Mouse (Mus musculus) hindbrain, embryonic 10.5 days (tissue): ENCODE measurements around the gene Golt1a. TPM values are rescaled to one million over a fixed set of nuclear protein-coding genes. Genes with fewer than 3 reads are reported as not detected.

Experiments
- DNase-seq: peaks from one replicate; pipeline ENCODE4 v3.0.0-alpha.2; 2017; ENCODE audit warnings: low spot score
- H3K27ac ChIP-seq: fragments of 300-500 bp; sonication (generic); 2 replicates; pipeline ENCODE4 v1.5.1; 2016; ENCODE audit warnings: mild to moderate bottlenecking, moderate library complexity
- H3K27me3 ChIP-seq: fragments of 300-500 bp; sonication (generic); 2 replicates; pipeline ENCODE4 v1.6.1; 2016; ENCODE audit warnings: mild to moderate bottlenecking; ENCODE audit not compliant: poor library complexity, insufficient read depth, severe bottlenecking
- H3K36me3 ChIP-seq: fragments of 300-500 bp; sonication (generic); 2 replicates; pipeline ENCODE4 v1.6.1; 2016; ENCODE audit warnings: mild to moderate bottlenecking, moderate library complexity
- H3K4me1 ChIP-seq: fragments of 300-500 bp; sonication (generic); replicated peaks from 2 replicates; pipeline ENCODE4 v1.6.1; 2016; ENCODE audit warnings: mild to moderate bottlenecking
- H3K4me3 ChIP-seq: fragments of 300-500 bp; sonication (generic); 2 replicates; pipeline ENCODE4 v1.5.1; 2016; ENCODE audit warnings: mild to moderate bottlenecking, moderate library complexity
- H3K9me3 ChIP-seq: fragments of 300-500 bp; sonication (generic); 2 replicates; pipeline ENCODE4 v1.6.1; 2016; ENCODE audit warnings: mild to moderate bottlenecking, moderate library complexity
- WGBS: fragments of 180-500 bp; shearing (Covaris S2); methylation state at CpG from one replicate; pipeline ENCODE4 v1.1.7; 2016; 5-methylcytosine and 5-hydroxymethylcytosine counted together
- polyA plus RNA-seq: library from polyadenylated mRNA; unstranded; fragments of >200 nt; fragmentation: Nextera tagmentation; extraction: Ambion mirVana; gene quantifications from 2 replicates; pipeline ENCODE4 v1.2.1, GENCODE M21; 2016

Gene Golt1a
- polyA plus RNA-seq, 1 experiment from 2014 or later: not detected

DNA sequence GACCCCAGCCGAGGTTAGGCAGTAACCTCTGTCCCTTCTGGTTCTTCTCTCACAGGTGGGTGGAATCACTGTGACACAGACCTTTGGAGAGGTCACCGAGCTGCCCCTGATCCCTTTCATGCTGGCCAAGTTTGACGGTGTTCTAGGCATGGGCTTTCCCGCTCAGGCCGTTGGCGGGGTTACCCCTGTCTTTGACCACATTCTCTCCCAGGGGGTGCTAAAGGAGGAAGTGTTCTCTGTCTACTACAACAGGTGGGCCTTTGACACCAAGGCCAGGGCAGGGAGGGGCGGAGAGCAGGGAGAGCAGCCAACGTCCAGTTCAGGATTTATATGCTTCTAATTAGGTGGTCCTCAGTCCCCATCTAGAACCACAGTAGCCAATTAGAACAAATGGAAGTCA is 46.7 kb downstream of the Golt1a start:
- Histone ChIP-seq H3K36me3 (no peaks in the 10 kb centered on the region), H3K27me3 (peaks cover 51% of the 10 kb centered on the region), H3K9me3 (no peaks in the 10 kb centered on the region), H3K4me1 (peaks cover 24% of the 10 kb centered on the region), H3K4me3 (no peak overlapping the region), H3K27ac (no peak overlapping the region; the same call in 1 of the 2 replicates)
- 66% methylated on average over 8 of the region's 8 CpGs for WGBS
- DNase-seq: no peak

GRCm38 (mm10) chr1:133361006-133361405 is 51.4 kb downstream of the Golt1a start:
- peaks cover 32% of the 10 kb centered on the region for H3K4me1 ChIP-seq
- 93% methylated on average over 6 of the region's 6 CpGs for WGBS
- no peaks in the 10 kb centered on the region for H3K36me3 ChIP-seq
- H3K27ac ChIP-seq: no peak overlapping the region
- H3K27me3 ChIP-seq: peaks cover 66% of the 10 kb centered on the region
- H3K4me3 ChIP-seq: no peak overlapping the region
- no peak for DNase-seq
- no peaks in the 10 kb centered on the region for H3K9me3 ChIP-seq

DNA sequence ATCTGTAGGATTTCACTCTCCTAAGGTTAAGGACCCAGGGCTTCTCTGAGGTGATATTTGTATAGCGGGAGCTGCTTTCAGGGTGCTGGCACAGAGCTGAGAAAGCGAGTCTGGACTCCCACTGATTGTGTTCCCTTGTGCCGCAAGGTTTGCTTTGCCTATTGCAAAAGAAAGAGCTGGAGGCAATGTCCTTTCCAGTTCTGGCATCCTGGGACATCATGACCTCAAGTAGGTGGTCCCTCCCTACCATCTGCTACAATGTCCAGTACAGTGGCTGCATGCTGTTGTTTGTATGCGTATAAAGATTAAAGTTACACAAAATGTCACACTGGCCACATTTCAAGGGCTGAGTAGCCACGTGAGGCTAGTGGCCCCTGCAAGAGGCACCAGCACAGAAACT is 52.5 kb downstream of the Golt1a start:
- H3K27ac ChIP-seq: no peak overlapping the region
- WGBS: 89% methylated on average over 5 of the region's 5 CpGs
- H3K9me3 ChIP-seq: no peaks in the 10 kb centered on the region
- H3K4me1 ChIP-seq: peaks cover 29% of the 10 kb centered on the region
- DNase-seq: no peak
- H3K27me3 ChIP-seq: peaks cover 67% of the 10 kb centered on the region
- no peak overlapping the region for H3K4me3 ChIP-seq
- no peaks in the 10 kb centered on the region for H3K36me3 ChIP-seq

DNA sequence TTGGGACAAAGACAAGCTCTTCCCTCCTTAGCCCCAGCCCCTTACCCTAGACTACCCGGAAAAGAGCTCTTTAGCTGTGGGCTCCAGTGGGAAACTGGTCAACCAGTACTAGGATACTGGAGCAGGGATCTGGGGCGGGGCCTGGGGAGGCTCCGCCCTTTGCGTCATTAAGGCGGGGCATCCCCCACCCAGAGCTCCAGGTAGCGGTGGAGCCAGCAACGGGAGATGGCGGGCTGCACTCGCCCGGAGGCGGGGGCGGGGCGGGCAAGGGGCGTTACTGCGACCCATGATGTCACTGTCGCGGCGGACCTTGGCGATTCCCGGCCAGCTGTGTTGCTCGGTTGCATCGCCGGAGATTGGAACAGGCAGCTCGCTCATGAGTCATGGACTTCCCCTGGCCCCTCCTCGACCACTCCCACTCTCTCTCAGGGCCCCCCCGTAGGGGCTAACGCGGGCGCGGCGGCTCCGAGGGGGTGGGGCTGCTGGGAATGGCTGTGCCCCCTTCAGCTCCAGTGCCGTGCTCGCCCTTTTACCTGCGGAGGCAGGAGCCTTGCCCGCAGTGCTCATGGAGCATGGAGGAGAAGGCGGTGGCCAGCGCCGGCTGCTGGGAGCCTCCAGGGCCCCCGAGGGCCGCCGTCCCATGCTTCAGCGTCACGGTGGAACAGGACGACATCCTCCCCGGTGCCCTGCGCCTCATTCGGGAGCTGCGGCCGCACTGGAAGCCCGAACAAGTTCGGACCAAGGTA is 53.8 kb downstream of the Golt1a start, which contains the start of gene Etnk2:
Gene Etnk2 (plus strand): TSS at position 297 of the 746 bp plus-strand sequence.
- Histone ChIP-seq H3K9me3 (no peaks in the 10 kb centered on the region), H3K4me1 (peaks cover 42% of the 10 kb centered on the region), H3K36me3 (no peaks in the 10 kb centered on the region), H3K4me3 (peak within 1 kb of the TSS; percentile 82), H3K27me3 (peaks cover 66% of the 10 kb centered on the region), H3K27ac (peak within 1 kb of the TSS; percentile 81)
- under 1% methylated on average over 52 of the region's 52 CpGs for WGBS
- DNase-seq: peak; percentile 87

DNA sequence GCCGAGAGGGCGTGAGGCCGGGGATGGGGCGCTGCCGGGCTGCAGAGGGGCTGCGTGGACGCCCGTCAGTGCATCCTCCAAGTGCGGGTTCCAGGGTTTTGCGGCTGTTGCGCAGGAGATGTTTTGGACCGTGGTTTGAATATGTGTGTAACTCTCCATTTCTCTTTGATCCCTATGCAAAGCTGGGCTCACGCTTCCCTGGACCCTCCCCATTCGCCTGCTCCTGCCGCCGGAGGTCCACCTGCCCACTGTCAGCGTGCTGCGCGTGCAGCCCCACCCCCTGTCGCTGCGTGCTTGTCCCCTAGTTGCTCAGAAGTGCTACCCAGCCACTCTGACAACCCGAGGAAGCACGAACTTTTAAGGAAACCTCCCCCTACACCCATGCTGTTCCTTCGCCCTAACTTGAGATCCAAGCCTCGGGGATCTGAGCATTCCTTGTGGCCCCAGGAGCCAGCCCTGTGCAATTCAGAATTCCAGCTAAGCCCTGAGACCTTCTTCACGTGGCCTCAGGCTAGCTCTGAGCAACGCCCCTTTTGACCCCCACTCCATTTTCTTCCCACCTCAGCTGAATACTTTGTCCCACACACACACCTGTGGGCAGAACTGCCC is 54.5 kb downstream of the Golt1a start:
- H3K4me3 ChIP-seq: peak overlapping the region; percentile 82
- H3K36me3 ChIP-seq: no peaks in the 10 kb centered on the region
- peaks cover 49% of the 10 kb centered on the region for H3K4me1 ChIP-seq
- H3K27me3 ChIP-seq: peaks cover 60% of the 10 kb centered on the region
- H3K27ac ChIP-seq: peak overlapping the region; percentile 81
- no peak for DNase-seq
- 1% methylated on average over 27 of the region's 27 CpGs for WGBS
- no peaks in the 10 kb centered on the region for H3K9me3 ChIP-seq

- Histone ChIP-seq H3K4me3 (no peak overlapping the region), H3K27ac (no peak overlapping the region), H3K36me3 (no peaks in the 10 kb centered on the region), H3K9me3 (no peaks in the 10 kb centered on the region), H3K27me3 (peaks cover 56% of the 10 kb centered on the region), H3K4me1 (peaks cover 52% of the 10 kb centered on the region)
- no peak for DNase-seq
- 42% methylated on average over 2 of the region's 2 CpGs for WGBS
These were observed 55.3 kb downstream of the Golt1a start for GRCm38 (mm10) chr1:133364890-133365289.

GRCm38 (mm10) chr1:133366951-133367605 is 57.5 kb downstream of the Golt1a start:
- peaks cover 52% of the 10 kb centered on the region for H3K27me3 ChIP-seq
- 49% methylated on average over 10 of the region's 10 CpGs for WGBS

GRCm38 (mm10) chr1:133367606-133368488 is 58.2 kb downstream of the Golt1a start:
- no peaks in the 10 kb centered on the region for H3K36me3 ChIP-seq
- peaks cover 44% of the 10 kb centered on the region for H3K27me3 ChIP-seq
- peak; percentile 43 for DNase-seq
- peak overlapping the region; percentile 7 for H3K4me3 ChIP-seq
- peaks cover 66% of the 10 kb centered on the region for H3K4me1 ChIP-seq
- no peaks in the 10 kb centered on the region for H3K9me3 ChIP-seq
- 11% methylated on average over 11 of the region's 11 CpGs for WGBS
- H3K27ac ChIP-seq: peak overlapping the region; percentile 54

More at GRCm38 (mm10) chr1:133366951-133367605, 57.5 kb downstream of the Golt1a start:
- no peaks in the 10 kb centered on the region for H3K9me3 ChIP-seq
- H3K36me3 ChIP-seq: no peaks in the 10 kb centered on the region
- H3K4me3 ChIP-seq: no peak overlapping the region
- DNase-seq: no peak
- peak overlapping the region; percentile 54 for H3K27ac ChIP-seq
- H3K4me1 ChIP-seq: peaks cover 60% of the 10 kb centered on the region

DNA sequence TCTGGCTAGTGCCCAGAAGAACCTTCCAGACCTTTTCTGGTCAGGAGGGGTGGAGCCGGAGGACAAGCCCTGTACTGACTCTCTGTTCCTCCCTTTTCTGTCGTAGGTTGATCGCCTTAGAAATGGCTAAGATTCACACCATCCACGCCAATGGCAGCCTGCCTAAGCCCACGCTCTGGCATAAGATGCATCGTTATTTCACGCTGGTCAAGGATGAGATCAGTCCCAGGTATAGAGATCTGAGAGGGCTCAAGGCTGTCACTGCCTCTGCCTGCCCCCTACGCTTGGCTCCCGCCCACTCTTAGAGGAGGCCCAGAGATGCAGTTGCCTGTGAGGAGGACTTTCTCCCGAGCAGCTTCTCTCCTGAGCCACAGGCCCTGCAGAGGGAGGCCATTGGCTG is 59.0 kb downstream of the Golt1a start:
- DNase-seq: no peak
- Histone ChIP-seq H3K4me3 (no peak overlapping the region), H3K27me3 (peaks cover 38% of the 10 kb centered on the region), H3K4me1 (peaks cover 62% of the 10 kb centered on the region), H3K36me3 (no peaks in the 10 kb centered on the region), H3K9me3 (no peaks in the 10 kb centered on the region), H3K27ac (peak overlapping the region; percentile 54; the same call in 1 of the 2 replicates)
- WGBS: 53% methylated on average over 10 of the region's 10 CpGs

- peaks cover 47% of the 10 kb centered on the region for H3K4me1 ChIP-seq
- no peaks in the 10 kb centered on the region for H3K36me3 ChIP-seq
- 84% methylated on average over 4 of the region's 4 CpGs for WGBS
These were observed 60.8 kb downstream of the Golt1a start for GRCm38 (mm10) chr1:133370352-133370751.

GRCm38 (mm10) chr1:133371431-133371830 is 61.8 kb downstream of the Golt1a start:
- H3K4me3 ChIP-seq: no peak overlapping the region

More at GRCm38 (mm10) chr1:133370352-133370751, 60.8 kb downstream of the Golt1a start:
- H3K27ac ChIP-seq: no peak overlapping the region
- H3K4me3 ChIP-seq: no peak overlapping the region
- peaks cover 21% of the 10 kb centered on the region for H3K27me3 ChIP-seq
- no peaks in the 10 kb centered on the region for H3K9me3 ChIP-seq
- no peak for DNase-seq

DNA sequence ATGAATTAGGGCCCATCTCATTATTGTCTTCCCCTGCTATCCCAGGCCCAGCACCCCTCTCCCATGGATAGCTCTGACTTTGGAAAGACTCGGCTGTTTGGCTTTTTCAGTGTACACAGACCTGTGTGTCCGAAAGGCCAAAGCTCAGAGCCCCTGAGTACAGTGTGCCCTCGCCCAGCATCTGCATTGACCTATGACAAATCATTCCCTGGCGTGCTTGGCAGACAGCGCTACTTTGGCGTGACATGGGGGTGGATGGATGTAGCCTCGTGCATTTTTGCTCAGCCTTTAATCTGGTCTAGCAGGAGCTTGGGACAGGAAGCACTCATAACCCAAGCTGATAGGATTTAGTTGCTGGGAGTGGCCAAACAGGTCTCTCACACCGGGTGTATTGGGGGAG is 62.5 kb downstream of the Golt1a start:
- H3K36me3 ChIP-seq: no peaks in the 10 kb centered on the region
- peaks cover 5% of the 10 kb centered on the region; the same call in 1 of the 2 replicates for H3K27me3 ChIP-seq
- H3K27ac ChIP-seq: peak overlapping the region; percentile 64
- H3K4me1 ChIP-seq: peaks cover 55% of the 10 kb centered on the region
- no peak overlapping the region for H3K4me3 ChIP-seq
- WGBS: 73% methylated on average over 8 of the region's 8 CpGs
- DNase-seq: no peak
- 0 out of 2 replicates have a peak, but pooled peaks cover under 1% of the 10 kb centered on the region for H3K9me3 ChIP-seq

More at GRCm38 (mm10) chr1:133371431-133371830, 61.8 kb downstream of the Golt1a start:
- WGBS: 84% methylated on average over 6 of the region's 6 CpGs
- no peaks in the 10 kb centered on the region for H3K36me3 ChIP-seq
- H3K27me3 ChIP-seq: peaks cover 10% of the 10 kb centered on the region
- H3K4me1 ChIP-seq: peaks cover 56% of the 10 kb centered on the region
- no peaks in the 10 kb centered on the region for H3K9me3 ChIP-seq
- no peak overlapping the region for H3K27ac ChIP-seq
- DNase-seq: no peak
